Mouse (Mus musculus) stomach, embryonic 14.5 days (tissue): ENCODE results near the gene Mybphl. TPM values are rescaled to one million over a fixed set of nuclear protein-coding genes. Genes with fewer than 3 reads are reported as not detected.

ENCODE experiments used
- ATAC-seq: fragments of 200-750 bp; cut with Nextera tagmentation; 2 replicates; pipeline ENCODE4 v1.8.0; 2017; ENCODE audit warnings: low read depth, moderate TSS enrichment; ENCODE audit not compliant: insufficient number of reproducible peaks, insufficient read depth, low FRiP score
- H3K27ac ChIP-seq: fragments of 300-500 bp; sonication (generic); 2 replicates; pipeline ENCODE4 v1.5.1; 2014; ENCODE audit warnings: mild to moderate bottlenecking, low read length, moderate library complexity, mixed read lengths
- H3K27me3 ChIP-seq: fragments of 300-500 bp; sonication (generic); 2 replicates; pipeline ENCODE4 v1.6.1; 2014; ENCODE audit warnings: low read length, control low read depth, mixed read lengths; ENCODE audit not compliant: control insufficient read depth, insufficient read depth
- H3K36me3 ChIP-seq: fragments of 300-500 bp; sonication (generic); 2 replicates; pipeline ENCODE4 v1.6.1; 2014; ENCODE audit warnings: mild to moderate bottlenecking, control low read depth, low read length, moderate library complexity, mixed read lengths; ENCODE audit not compliant: control insufficient read depth, insufficient read depth
- H3K4me1 ChIP-seq: fragments of 300-500 bp; sonication (generic); 2 replicates; pipeline ENCODE4 v1.6.1; 2014; ENCODE audit warnings: low read length, control low read depth, mixed read lengths; ENCODE audit not compliant: control insufficient read depth, insufficient read depth
- H3K4me2 ChIP-seq: fragments of 300-500 bp; sonication (generic); replicated peaks from 2 replicates; pipeline ENCODE4 v1.6.1; 2014; ENCODE audit warnings: low read depth, low read length, control low read depth
- H3K4me3 ChIP-seq: fragments of 300-500 bp; sonication (generic); 2 replicates; pipeline ENCODE4 v1.5.1; 2014; ENCODE audit warnings: low read depth, low read length, control low read depth
- H3K9ac ChIP-seq: fragments of 300-500 bp; sonication (generic); replicated peaks from 2 replicates; pipeline ENCODE4 v1.6.1; 2014; ENCODE audit warnings: low read depth, mild to moderate bottlenecking, control low read depth, low read length, moderate library complexity, mixed read lengths
- H3K9me3 ChIP-seq: fragments of 300-500 bp; sonication (generic); 2 replicates; pipeline ENCODE4 v1.6.1; 2016; ENCODE audit warnings: low read depth, low read length, control low read depth; ENCODE audit not compliant: control insufficient read depth
- WGBS: fragments of 180-500 bp; shearing (Covaris S2); extraction: QIAGEN DNeasy Blood & Tissue Kit; methylation state at CpG from one replicate; pipeline ENCODE4 v1.1.7; 2014; 5-methylcytosine and 5-hydroxymethylcytosine counted together
- polyA plus RNA-seq: library from polyadenylated mRNA; unstranded; fragments of >200 nt; fragmentation: Nextera tagmentation; extraction: Ambion mirVana; gene quantifications from 2 replicates; pipeline ENCODE4 v1.2.1, GENCODE M21; 2014

Mybphl gene
- polyA plus RNA-seq, 1 experiment from 2014 or later: not detected

DNA sequence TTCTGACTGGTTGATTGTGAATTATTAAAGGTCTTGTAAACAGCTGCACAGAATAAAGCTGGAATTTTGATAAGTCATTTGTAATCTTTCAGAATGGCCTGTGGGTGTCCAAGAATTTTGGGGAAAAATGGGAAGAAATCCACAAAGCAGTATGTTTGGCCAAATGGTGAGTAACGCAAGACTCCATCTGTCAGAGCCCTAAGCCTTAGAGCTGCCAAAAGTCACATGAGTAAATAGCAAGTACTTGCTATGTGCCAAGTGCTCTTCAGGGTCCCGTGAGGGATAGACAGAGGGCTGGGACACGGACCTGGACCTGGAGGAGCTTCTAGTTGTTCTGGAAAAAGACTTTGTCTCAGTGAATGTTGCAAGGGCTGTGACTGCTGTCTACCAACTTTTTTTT, 36.8 kb upstream of the Mybphl start:
- Histone ChIP-seq H3K9me3 (no peaks in the 10 kb centered on the region), H3K4me2 (no peak overlapping the region), H3K9ac (no peak overlapping the region), H3K36me3 (peaks cover 11% of the 10 kb centered on the region; the same call in 1 of the 2 replicates), H3K4me3 (no peak overlapping the region), H3K27ac (peak overlapping the region; percentile 76; the same call in 1 of the 2 replicates), H3K27me3 (no peaks in the 10 kb centered on the region), H3K4me1 (peaks cover 2% of the 10 kb centered on the region; the same call in 1 of the 2 replicates)
- 0 out of 2 replicates have a peak, but pooled peaks have one; percentile 14 for ATAC-seq
- WGBS: 56% methylated on average over 3 of the region's 3 CpGs

DNA sequence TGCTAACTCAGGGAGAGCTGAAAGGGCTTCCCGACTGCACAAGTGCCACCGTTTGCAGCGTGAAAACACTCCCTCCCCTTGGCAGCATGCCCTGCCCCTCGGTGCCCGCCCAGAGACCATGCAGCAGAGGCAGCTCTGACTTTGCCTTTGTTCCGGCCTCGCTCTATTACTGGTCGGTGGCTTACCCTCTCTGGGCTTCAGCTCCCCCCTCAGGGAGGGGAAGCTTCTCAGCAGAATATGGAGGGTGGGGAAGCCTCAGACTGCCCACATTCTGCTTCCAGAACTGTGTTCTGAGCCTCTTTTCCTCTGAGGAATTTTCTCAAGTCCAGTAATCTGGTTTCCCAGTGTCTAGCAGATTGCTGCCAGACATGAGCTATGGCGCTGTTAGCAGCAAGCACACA, 36.3 kb upstream of the Mybphl start:
- Histone ChIP-seq H3K36me3 (peaks cover 11% of the 10 kb centered on the region; the same call in 1 of the 2 replicates), H3K4me1 (peaks cover 2% of the 10 kb centered on the region; the same call in 1 of the 2 replicates), H3K27me3 (no peaks in the 10 kb centered on the region), H3K9me3 (no peaks in the 10 kb centered on the region), H3K4me2 (no peak overlapping the region), H3K27ac (peak overlapping the region; percentile 76; the same call in 1 of the 2 replicates), H3K9ac (no peak overlapping the region), H3K4me3 (no peak overlapping the region)
- no peak for ATAC-seq
- WGBS: 46% methylated on average over 9 of the region's 9 CpGs

DNA sequence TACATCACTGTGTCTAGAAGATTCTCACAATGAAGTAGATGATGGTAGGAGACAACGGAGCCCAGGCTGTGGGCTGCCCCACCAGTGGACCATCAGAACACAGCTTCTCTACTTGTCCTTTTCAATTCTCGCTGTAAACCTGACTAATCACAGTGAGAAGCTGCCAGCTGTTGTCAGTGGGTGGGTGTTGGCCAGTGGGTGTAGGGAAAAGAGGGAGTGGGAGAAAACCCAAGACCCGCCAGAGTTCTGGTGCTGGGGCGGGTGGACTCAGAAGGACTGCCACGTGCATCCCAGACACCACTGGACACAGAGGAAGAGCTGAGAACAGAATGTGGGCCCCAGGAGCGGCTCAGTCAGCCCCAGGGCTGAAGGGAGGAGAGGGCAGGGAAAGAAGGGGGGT, 33.9 kb upstream of the Mybphl start:
- peaks cover 18% of the 10 kb centered on the region for H3K36me3 ChIP-seq
- H3K4me3 ChIP-seq: no peak overlapping the region
- no peak overlapping the region for H3K4me2 ChIP-seq
- H3K27ac ChIP-seq: no peak overlapping the region
- no peak overlapping the region for H3K9ac ChIP-seq
- no peaks in the 10 kb centered on the region for H3K27me3 ChIP-seq
- 88% methylated on average over 6 of the region's 6 CpGs for WGBS
- H3K4me1 ChIP-seq: peaks cover 2% of the 10 kb centered on the region; the same call in 1 of the 2 replicates
- H3K9me3 ChIP-seq: no peaks in the 10 kb centered on the region
- ATAC-seq: no peak

DNA sequence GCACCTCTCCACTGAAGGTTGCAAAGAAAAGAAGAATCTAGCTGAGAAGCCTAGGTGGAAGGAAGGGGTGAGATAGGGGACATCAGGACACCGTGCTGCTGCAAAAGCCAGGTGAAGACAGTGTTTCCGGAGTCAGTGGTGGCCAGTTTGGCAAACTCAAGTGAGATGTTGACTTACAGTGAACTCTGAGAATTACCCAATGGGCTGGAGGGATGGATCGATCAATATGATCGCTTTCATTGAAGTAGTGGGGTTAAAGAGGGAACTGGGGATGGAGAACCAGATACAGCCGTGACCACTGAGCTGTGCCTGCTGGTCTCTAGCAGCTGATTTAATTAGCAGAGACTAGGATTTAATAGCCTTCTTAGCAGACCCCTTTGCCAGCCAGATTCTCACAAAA, 27.8 kb upstream of the Mybphl start:
- ATAC-seq: no peak
- Histone ChIP-seq H3K9ac (no peak overlapping the region), H3K4me3 (no peak overlapping the region), H3K27ac (no peak overlapping the region), H3K27me3 (no peaks in the 10 kb centered on the region), H3K4me2 (no peak overlapping the region), H3K9me3 (no peaks in the 10 kb centered on the region), H3K4me1 (no peaks in the 10 kb centered on the region), H3K36me3 (peaks cover 38% of the 10 kb centered on the region)
- WGBS: 91% methylated on average over 5 of the region's 5 CpGs

DNA sequence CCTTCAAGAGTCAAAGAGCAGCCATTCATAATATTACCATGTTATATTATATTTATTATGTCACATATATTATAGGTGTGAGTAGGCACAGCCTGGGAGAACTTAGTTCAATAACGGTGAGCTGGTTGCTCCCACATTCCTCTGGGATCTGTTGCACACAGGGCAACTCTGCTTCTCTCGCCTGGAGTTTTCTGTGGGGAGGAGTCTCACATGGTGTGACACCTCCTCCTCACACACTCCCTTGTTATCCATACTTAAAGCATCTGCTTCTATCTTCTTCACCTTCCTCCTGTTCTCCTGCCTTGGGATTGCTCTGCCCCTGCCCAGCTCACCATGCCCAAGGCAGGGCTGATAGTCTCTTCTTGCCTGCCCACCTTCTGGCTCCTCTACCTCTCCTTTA, 23.7 kb upstream of the Mybphl start:
- H3K4me3 ChIP-seq: no peak overlapping the region
- H3K27ac ChIP-seq: no peak overlapping the region
- no peak overlapping the region for H3K9ac ChIP-seq
- H3K9me3 ChIP-seq: no peaks in the 10 kb centered on the region
- peaks cover 31% of the 10 kb centered on the region for H3K36me3 ChIP-seq
- H3K4me2 ChIP-seq: no peak overlapping the region
- 75% methylated on average over 2 of the region's 2 CpGs for WGBS
- no peaks in the 10 kb centered on the region for H3K27me3 ChIP-seq
- ATAC-seq: no peak
- H3K4me1 ChIP-seq: no peaks in the 10 kb centered on the region

DNA sequence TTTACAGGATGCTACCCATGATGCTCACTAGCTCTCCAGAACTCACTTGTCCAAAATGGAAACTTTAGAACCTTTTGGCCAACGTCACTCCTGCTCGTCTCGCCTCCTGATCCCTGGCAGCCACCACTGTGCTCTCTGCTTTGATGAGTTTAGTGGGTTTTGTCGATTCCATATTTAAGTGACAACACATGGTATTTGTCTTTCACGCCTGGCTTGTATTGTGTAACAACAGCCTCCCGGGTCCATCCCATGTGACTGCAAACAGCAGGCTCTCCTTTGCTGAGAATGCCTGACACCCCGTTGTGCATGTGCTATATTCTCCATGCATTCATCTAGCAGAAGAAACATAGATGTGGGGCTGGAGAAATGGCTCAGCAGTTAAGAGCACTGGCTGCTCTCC, 22.5 kb upstream of the Mybphl start:
- no peak overlapping the region for H3K4me2 ChIP-seq
- H3K36me3 ChIP-seq: peaks cover 37% of the 10 kb centered on the region
- no peak overlapping the region for H3K4me3 ChIP-seq
- H3K9me3 ChIP-seq: no peaks in the 10 kb centered on the region
- 82% methylated on average over 7 of the region's 7 CpGs for WGBS
- H3K4me1 ChIP-seq: no peaks in the 10 kb centered on the region
- H3K27ac ChIP-seq: no peak overlapping the region
- H3K27me3 ChIP-seq: no peaks in the 10 kb centered on the region
- ATAC-seq: no peak
- H3K9ac ChIP-seq: no peak overlapping the region

DNA sequence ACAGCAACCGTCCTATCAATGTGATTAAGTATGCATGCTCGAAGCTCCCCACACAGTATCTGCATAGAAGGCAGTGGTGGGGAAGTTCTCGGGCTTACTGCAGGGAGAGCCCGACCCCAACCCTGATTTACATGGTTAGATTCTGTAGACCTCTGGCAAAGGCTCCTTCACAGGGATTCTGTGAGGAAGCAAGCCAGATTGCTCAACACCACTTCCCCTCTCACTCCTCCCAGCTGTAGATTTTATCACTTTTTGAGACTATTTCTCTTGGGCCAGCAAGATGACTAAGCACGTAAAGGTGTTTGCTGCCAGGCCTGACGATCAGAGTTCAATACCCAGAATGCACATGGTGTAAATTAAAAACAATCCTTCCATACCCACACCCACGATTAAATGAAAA, 18.9 kb upstream of the Mybphl start:
- no peak overlapping the region for H3K4me2 ChIP-seq
- no peak overlapping the region for H3K27ac ChIP-seq
- H3K9ac ChIP-seq: no peak overlapping the region
- H3K27me3 ChIP-seq: no peaks in the 10 kb centered on the region
- 88% methylated on average over 7 of the region's 7 CpGs for WGBS
- H3K4me3 ChIP-seq: no peak overlapping the region
- no peak for ATAC-seq
- H3K9me3 ChIP-seq: no peaks in the 10 kb centered on the region
- peaks cover 31% of the 10 kb centered on the region for H3K36me3 ChIP-seq
- no peaks in the 10 kb centered on the region for H3K4me1 ChIP-seq

DNA sequence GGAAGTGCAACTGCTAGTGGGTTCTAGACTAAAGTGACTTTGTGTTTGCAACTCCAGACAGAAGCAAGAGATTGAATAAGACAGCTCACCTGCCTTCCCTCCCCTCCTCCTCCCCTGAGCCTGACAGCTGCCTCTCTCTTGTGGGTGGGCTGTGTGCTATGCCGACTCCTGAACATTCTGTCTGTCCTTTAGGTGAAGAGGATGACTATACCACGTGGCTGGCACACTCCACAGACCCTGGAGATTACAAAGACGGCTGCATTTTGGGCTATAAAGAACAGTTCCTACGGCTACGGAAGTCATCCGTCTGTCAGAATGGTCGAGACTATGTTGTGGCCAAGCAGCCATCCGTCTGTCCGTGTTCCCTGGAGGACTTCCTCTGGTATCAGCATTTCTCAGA, 16.3 kb upstream of the Mybphl start:
- no peaks in the 10 kb centered on the region for H3K9me3 ChIP-seq
- 75% methylated on average over 9 of the region's 9 CpGs for WGBS

DNA sequence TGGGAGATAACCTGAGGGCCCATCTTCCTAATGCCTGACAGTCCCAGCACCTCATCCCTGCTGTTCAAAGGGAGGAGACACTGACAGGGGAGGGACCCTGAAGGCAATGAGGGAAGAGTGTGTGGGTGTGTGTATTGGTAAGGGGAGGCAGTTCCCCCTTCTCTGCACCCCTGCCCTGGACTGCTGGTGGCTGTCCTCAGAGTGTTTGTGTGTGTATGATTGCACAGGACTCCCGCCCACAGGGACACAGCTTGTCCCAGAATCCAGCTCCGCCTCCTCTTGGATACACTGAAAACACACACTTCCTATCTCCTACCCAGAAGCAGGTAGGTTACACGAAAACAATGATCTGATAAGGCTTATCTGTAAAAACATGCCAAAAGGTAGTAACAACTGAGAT, 9.5 kb upstream of the Mybphl start:
- H3K9ac ChIP-seq: no peak overlapping the region
- peaks cover 29% of the 10 kb centered on the region; the same call in 1 of the 2 replicates for H3K36me3 ChIP-seq
- H3K27ac ChIP-seq: no peak overlapping the region
- ATAC-seq: no peak
- H3K4me2 ChIP-seq: no peak overlapping the region
- WGBS: 85% methylated on average over 3 of the region's 3 CpGs
- no peaks in the 10 kb centered on the region for H3K4me1 ChIP-seq
- H3K9me3 ChIP-seq: no peaks in the 10 kb centered on the region
- H3K27me3 ChIP-seq: no peaks in the 10 kb centered on the region
- no peak overlapping the region for H3K4me3 ChIP-seq

More for the DNA sequence above, 16.3 kb upstream of the Mybphl start:
- no peak overlapping the region for H3K9ac ChIP-seq
- no peak for ATAC-seq
- H3K4me3 ChIP-seq: no peak overlapping the region
- no peak overlapping the region for H3K27ac ChIP-seq
- H3K36me3 ChIP-seq: peaks cover 28% of the 10 kb centered on the region
- H3K4me1 ChIP-seq: no peaks in the 10 kb centered on the region
- no peak overlapping the region for H3K4me2 ChIP-seq
- no peaks in the 10 kb centered on the region for H3K27me3 ChIP-seq
